Mouse (Mus musculus): ENCODE data around the gene Klhl7.

DNA sequence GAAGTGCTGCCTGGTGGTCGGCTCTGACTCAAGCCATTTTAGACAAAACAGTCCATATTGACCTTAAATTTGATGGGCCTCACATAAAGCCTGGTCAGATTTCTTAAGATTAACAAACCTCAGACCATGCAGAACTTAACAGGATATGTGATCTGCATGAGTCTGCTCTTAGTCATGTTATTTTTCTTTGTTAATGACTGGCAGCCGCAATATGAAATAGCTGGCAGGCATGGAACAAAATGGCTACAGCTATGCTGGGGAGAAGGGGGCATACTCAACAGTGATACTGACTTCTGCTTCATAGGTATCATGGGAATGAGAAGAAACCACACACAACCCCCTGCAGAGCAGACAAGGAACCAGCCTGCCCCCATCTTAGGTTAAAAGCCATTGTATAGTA lies 43.5 kb upstream of the Klhl7 start:
- TF ChIP-seq CTCF (IDR thresholded peaks at IDR 0.05; ENCODE audit: low read depth), result no peak
- no peak for TF ChIP-seq EP300 (IDR thresholded peaks at IDR 0.05; ENCODE audit: low read depth)

Measured in heart, postnatal 0 days (tissue).